Mouse (Mus musculus): Measurements from ENCODE around the gene Cdcp1. TPM values are rescaled to one million over a fixed set of nuclear protein-coding genes. Genes with fewer than 3 reads are reported as not detected.

The Cdcp1 gene
- total and polyA plus RNA-seq, 2 experiments: 3.1 to 4.0 TPM

DNA sequence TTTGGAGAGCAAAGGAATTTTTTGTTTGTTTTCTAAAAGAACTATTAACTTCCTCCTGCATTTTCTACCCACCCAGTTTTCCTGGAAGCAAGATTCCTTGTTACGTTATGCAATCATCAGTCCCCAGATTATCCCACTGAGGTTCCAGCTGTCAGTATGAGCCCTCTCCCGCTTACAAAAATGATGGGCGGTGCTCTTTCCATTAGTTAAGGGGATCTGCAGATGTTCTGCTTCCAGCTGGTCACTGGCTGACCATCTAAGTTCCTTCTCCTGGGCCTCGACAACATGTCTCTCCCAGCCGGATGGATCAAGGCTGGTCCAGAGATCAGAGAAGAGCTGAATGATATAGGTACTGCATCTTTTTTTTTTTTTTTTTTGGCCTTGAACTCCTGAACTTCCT lies 67.4 kb downstream of the Cdcp1 start:
- no peaks in the 10 kb centered on the region for H3K79me2 ChIP-seq (ENCODE audit: control insufficient read depth, insufficient read depth, low read length)
- H3K4me1 ChIP-seq (ENCODE audit: control insufficient read depth, insufficient read depth, low read length): no peaks in the 10 kb centered on the region
- no peak for TF ChIP-seq POLR2A (IDR thresholded peaks at IDR 0.05; ENCODE audit: extremely low read depth, insufficient read depth, low read length)
- no peak for TF ChIP-seq CTCF (IDR thresholded peaks at IDR 0.05; ENCODE audit: low read depth, low read length)
- H3K9ac ChIP-seq (ENCODE audit: low read depth, low read length): no peak overlapping the region
- no peak for DNase-seq (ENCODE audit: extremely low read depth, low read depth, low spot score)
- 73% methylated on average over 5 of the region's 5 CpGs for WGBS
- no peak overlapping the region for H3K27ac ChIP-seq (replicated peaks; ENCODE audit: insufficient read depth, low read depth, low read length)
- no peaks in the 10 kb centered on the region for H3K27me3 ChIP-seq (ENCODE audit: control insufficient read depth, insufficient read depth, low read length)
- no peak overlapping the region for H3K4me3 ChIP-seq (ENCODE audit: insufficient read depth, low read depth, low read length)
- no peaks in the 10 kb centered on the region for H3K36me3 ChIP-seq (ENCODE audit: control insufficient read depth, insufficient read depth, low read length)

DNA sequence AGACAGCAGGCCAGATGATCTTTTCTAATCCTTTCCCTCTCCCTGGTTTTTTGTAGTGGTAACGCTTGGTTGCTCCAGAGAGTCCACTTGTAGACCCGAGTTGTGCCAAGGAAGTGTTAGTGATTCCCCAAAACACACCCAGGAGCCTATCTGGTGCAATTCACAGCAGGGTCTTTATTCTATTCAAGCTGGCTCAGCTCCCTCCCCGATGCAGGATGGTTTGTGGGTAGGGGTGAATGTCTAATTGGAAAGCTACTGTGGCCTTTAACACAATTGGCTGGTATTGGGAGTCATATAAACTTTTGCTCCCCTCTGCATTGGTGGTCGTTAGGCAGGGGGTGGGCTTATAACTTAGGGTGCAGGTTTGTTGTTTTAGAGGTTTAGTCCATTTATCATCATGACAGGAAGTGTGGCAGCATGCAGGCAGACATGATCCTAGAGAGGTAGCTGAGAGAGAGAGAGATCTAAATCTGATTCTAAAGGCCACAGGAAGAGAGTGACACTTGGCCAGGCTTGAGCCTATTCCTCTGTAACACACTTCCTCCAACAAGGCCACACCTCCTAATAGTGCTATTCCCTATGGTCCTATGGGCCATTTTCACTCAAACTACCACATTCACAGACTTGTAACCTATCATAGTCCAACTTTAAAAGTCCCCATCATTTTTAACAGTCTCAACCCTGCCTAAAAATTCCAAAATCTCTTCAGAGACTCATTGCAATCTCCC lies 75.8 kb downstream of the Cdcp1 start:
- H3K9ac ChIP-seq (ENCODE audit: low read depth, low read length): no peak overlapping the region
- H3K4me1 ChIP-seq (ENCODE audit: control insufficient read depth, insufficient read depth, low read length): no peaks in the 10 kb centered on the region
- no peaks in the 10 kb centered on the region for H3K79me2 ChIP-seq (ENCODE audit: control insufficient read depth, insufficient read depth, low read length)
- 71% methylated on average over 4 of the region's 4 CpGs for WGBS
- H3K27ac ChIP-seq (replicated peaks; ENCODE audit: insufficient read depth, low read depth, low read length): 0 out of 2 replicates have a peak overlapping the region, but pooled peaks have one; percentile 27
- no peak for DNase-seq (ENCODE audit: extremely low read depth, low read depth, low spot score)
- H3K36me3 ChIP-seq (ENCODE audit: control insufficient read depth, insufficient read depth, low read length): peaks cover 14% of the 10 kb centered on the region
- no peaks in the 10 kb centered on the region for H3K27me3 ChIP-seq (ENCODE audit: control insufficient read depth, insufficient read depth, low read length)
- TF ChIP-seq CTCF (IDR thresholded peaks at IDR 0.05; ENCODE audit: low read depth, low read length) (no peak), POLR2A (IDR thresholded peaks at IDR 0.05; ENCODE audit: extremely low read depth, insufficient read depth, low read length) (no peak)
- no peak overlapping the region for H3K4me3 ChIP-seq (ENCODE audit: insufficient read depth, low read depth, low read length)

DNA sequence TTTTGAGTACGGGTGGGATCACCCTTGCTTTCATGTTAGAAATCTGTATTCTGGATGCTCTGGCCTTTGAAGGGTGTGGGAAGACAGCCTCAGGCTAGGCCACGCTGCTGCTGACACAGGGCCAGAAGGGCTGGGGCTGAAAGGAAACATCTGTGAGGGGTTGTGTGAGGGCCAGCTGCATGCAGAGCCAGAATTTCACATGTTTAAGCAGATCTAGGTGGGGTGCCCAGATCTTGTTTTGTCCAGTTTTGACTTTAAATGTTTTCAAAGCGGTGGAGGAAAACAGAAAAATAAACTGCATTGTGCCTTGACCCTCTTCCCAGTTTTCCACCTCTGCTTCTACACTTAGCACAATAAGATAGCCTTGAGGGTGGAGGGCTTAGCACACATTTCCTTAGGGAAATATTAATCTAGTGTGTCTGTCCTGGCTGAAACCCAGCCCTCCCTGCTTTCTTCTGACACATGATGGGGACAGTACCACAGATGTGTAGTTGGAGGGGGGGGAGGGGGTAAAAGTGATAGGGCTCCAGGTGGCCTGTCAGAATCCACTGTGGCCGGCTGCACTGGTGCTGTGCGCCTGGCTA lies 76.9 kb downstream of the Cdcp1 start:
- no peak overlapping the region for H3K9ac ChIP-seq (ENCODE audit: low read depth, low read length)
- no peaks in the 10 kb centered on the region for H3K4me1 ChIP-seq (ENCODE audit: control insufficient read depth, insufficient read depth, low read length)
- no peak for TF ChIP-seq POLR2A (IDR thresholded peaks at IDR 0.05; ENCODE audit: extremely low read depth, insufficient read depth, low read length)
- no peak for TF ChIP-seq CTCF (IDR thresholded peaks at IDR 0.05; ENCODE audit: low read depth, low read length)
- no peak overlapping the region for H3K4me3 ChIP-seq (ENCODE audit: insufficient read depth, low read depth, low read length)
- H3K79me2 ChIP-seq (ENCODE audit: control insufficient read depth, insufficient read depth, low read length): no peaks in the 10 kb centered on the region
- WGBS: 74% methylated on average over 5 of the region's 5 CpGs
- H3K36me3 ChIP-seq (ENCODE audit: control insufficient read depth, insufficient read depth, low read length): peaks cover 20% of the 10 kb centered on the region
- DNase-seq (ENCODE audit: extremely low read depth, low read depth, low spot score): no peak
- no peaks in the 10 kb centered on the region for H3K27me3 ChIP-seq (ENCODE audit: control insufficient read depth, insufficient read depth, low read length)
- H3K27ac ChIP-seq (replicated peaks; ENCODE audit: insufficient read depth, low read depth, low read length): peak overlapping the region; percentile 51

DNA sequence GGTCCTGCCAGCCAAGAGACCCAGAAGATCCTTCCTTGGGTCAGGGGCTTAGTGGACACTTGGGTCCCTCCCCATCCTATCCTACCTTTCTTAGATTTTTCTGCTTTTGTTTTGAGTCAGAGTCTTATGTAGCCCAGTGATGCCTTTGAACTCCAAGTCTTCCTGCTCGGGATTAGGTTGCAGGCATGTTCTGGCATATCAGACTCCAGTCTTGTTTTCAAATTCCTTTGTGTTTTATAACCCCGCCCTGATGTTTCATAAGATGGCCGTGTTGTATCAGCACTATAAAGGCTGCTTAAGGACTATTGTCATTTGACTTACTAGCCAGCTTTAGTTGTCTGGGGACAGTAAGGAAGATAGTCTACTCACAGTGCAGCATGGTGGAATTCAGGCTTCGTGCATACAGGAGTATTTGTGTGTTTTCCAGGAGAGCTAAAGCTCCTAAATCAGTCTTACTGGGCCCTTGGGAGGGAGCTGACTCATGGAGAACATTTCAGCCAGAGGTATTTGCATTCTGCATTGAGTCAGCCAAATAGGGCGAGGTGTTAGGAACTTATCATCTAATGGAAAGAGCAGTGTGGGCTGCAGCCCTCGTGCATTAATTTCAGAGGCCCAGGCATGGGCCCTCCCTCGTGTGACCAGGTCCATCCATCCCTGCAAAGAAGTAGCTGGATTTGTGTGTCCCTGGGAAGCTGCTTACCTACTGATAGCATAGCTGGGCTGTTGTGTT lies 78.7 kb downstream of the Cdcp1 start:
- no peak overlapping the region for H3K4me3 ChIP-seq (ENCODE audit: insufficient read depth, low read depth, low read length)
- peaks cover 36% of the 10 kb centered on the region for H3K36me3 ChIP-seq (ENCODE audit: control insufficient read depth, insufficient read depth, low read length)
- WGBS: 93% methylated on average over 7 of the region's 7 CpGs
- H3K9ac ChIP-seq (ENCODE audit: low read depth, low read length): no peak overlapping the region
- no peaks in the 10 kb centered on the region for H3K79me2 ChIP-seq (ENCODE audit: control insufficient read depth, insufficient read depth, low read length)
- TF ChIP-seq CTCF (IDR thresholded peaks at IDR 0.05; ENCODE audit: low read depth, low read length) (no peak), POLR2A (IDR thresholded peaks at IDR 0.05; ENCODE audit: extremely low read depth, insufficient read depth, low read length) (no peak)
- no peaks in the 10 kb centered on the region for H3K4me1 ChIP-seq (ENCODE audit: control insufficient read depth, insufficient read depth, low read length)
- no peaks in the 10 kb centered on the region for H3K27me3 ChIP-seq (ENCODE audit: control insufficient read depth, insufficient read depth, low read length)
- H3K27ac ChIP-seq (replicated peaks; ENCODE audit: insufficient read depth, low read depth, low read length): no peak overlapping the region
- DNase-seq (ENCODE audit: extremely low read depth, low read depth, low spot score): no peak

DNA sequence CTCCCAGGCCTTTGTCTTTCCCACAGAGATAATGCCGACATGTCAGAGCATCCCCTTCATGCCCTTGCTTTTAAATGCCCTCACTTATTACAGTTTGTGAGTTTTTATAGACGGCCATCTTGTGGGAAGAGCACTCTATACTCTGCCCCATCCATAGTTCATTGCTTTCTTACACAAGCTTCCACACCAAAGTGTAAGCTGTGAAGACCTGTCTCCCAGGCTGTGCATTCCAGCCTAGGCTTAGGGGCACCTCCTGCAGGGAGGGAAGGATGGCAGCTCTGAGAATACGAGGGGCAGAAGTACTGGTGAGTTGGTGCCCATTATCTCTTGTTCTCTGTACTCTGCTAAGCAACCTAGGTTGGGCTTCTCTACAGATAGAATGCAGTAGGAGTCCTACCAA lies 82.8 kb downstream of the Cdcp1 start:
- H3K4me1 ChIP-seq (ENCODE audit: control insufficient read depth, insufficient read depth, low read length): no peaks in the 10 kb centered on the region
- H3K27ac ChIP-seq (replicated peaks; ENCODE audit: insufficient read depth, low read depth, low read length): no peak overlapping the region
- WGBS: 99% methylated on average over 3 of the region's 3 CpGs
- H3K79me2 ChIP-seq (ENCODE audit: control insufficient read depth, insufficient read depth, low read length): no peaks in the 10 kb centered on the region
- peaks cover 67% of the 10 kb centered on the region for H3K36me3 ChIP-seq (ENCODE audit: control insufficient read depth, insufficient read depth, low read length)
- no peak for DNase-seq (ENCODE audit: extremely low read depth, low read depth, low spot score)
- no peak overlapping the region for H3K4me3 ChIP-seq (ENCODE audit: insufficient read depth, low read depth, low read length)
- H3K9ac ChIP-seq (ENCODE audit: low read depth, low read length): no peak overlapping the region
- TF ChIP-seq POLR2A (IDR thresholded peaks at IDR 0.05; ENCODE audit: extremely low read depth, insufficient read depth, low read length) (no peak), CTCF (IDR thresholded peaks at IDR 0.05; ENCODE audit: low read depth, low read length) (no peak)
- no peaks in the 10 kb centered on the region for H3K27me3 ChIP-seq (ENCODE audit: control insufficient read depth, insufficient read depth, low read length)

Data from liver, adult 2 months (tissue).